Mouse (Mus musculus) heart, postnatal 0 days (tissue): ENCODE results near the gene Cdca4. TPM values are rescaled to one million over a fixed set of nuclear protein-coding genes. Genes with fewer than 3 reads are reported as not detected.
A peak's percentile ranks its signal among the peaks of the same experiment; 100 is the strongest.

Experiments
- ATAC-seq: fragments of 200-750 bp; cut with Nextera tagmentation; 2 replicates; pipeline ENCODE4 v1.8.0; 2017; ENCODE audit warnings: low read depth, moderate number of reproducible peaks, moderate library complexity; ENCODE audit not compliant: insufficient read depth
- DNase-seq: peaks from one replicate; pipeline ENCODE4 v3.0.0-alpha.2; 2016; ENCODE audit warnings: low spot score
- H3K27ac ChIP-seq: fragments of 300-500 bp; sonication (generic); 2 replicates; pipeline ENCODE4 v1.5.1; 2014; ENCODE audit warnings: low read depth, mild to moderate bottlenecking
- H3K27me3 ChIP-seq: fragments of 300-500 bp; sonication (generic); 2 replicates; pipeline ENCODE4 v1.6.1; 2014; ENCODE audit warnings: low read length, mixed read lengths; ENCODE audit not compliant: control insufficient read depth, insufficient read depth
- H3K36me3 ChIP-seq: fragments of 300-500 bp; sonication (generic); replicated peaks from 2 replicates; pipeline ENCODE4 v1.6.1; 2014; ENCODE audit warnings: low read length, mixed read lengths; ENCODE audit not compliant: control insufficient read depth, insufficient read depth
- H3K4me1 ChIP-seq: fragments of 300-500 bp; sonication (generic); 2 replicates; pipeline ENCODE4 v1.6.1; 2014; ENCODE audit warnings: antibody characterized with exemption; ENCODE audit not compliant: control insufficient read depth, insufficient read depth
- H3K4me2 ChIP-seq: fragments of 300-500 bp; sonication (generic); 2 replicates; pipeline ENCODE4 v1.6.1; 2014; ENCODE audit warnings: low read depth, mild to moderate bottlenecking, low read length, moderate library complexity
- H3K4me3 ChIP-seq: fragments of 300-500 bp; sonication (generic); 2 replicates; pipeline ENCODE4 v1.5.1; 2014; ENCODE audit warnings: low read depth, low read length
- H3K9ac ChIP-seq: fragments of 300-500 bp; sonication (generic); replicated peaks from 2 replicates; pipeline ENCODE4 v1.6.1; 2014; ENCODE audit warnings: low read depth, low read length, mixed read lengths
- H3K9me3 ChIP-seq: fragments of 300-500 bp; sonication (generic); replicated peaks from 2 replicates; pipeline ENCODE4 v1.6.1; 2016; ENCODE audit warnings: low read length; ENCODE audit not compliant: control insufficient read depth
- CTCF ChIP-seq: IDR thresholded peaks from 2 replicates; pipeline ENCODE4 v1.5.1; 2016; ENCODE audit warnings: antibody characterized with exemption, control low read depth, low read depth
- EP300 ChIP-seq: IDR thresholded peaks from 2 replicates; pipeline ENCODE4 v1.6.1; 2016; ENCODE audit warnings: antibody characterized with exemption, low read depth
- WGBS: fragments of 180-500 bp; shearing (Covaris S2); extraction: QIAGEN DNeasy Blood & Tissue Kit; methylation state at CpG from one replicate; pipeline ENCODE4 v1.1.7; 2014; 5-methylcytosine and 5-hydroxymethylcytosine counted together
- polyA plus RNA-seq: library from polyadenylated mRNA; unstranded; fragments of >200 nt; fragmentation: Nextera tagmentation; extraction: Ambion mirVana; gene quantifications from 2 replicates; pipeline ENCODE4 v1.2.1, GENCODE M21; 2015
- total RNA-seq: library from RNA; depleted of rRNA; stranded (reverse); fragments of >200 nt; gene quantifications from 2 replicates; pipeline ENCODE4 v1.2.3, GENCODE M21; 2014; ENCODE audit warnings: low replicate concordance

The Cdca4 gene
- total and polyA plus RNA-seq, 2 experiments from 2014 or later: 18.6 to 27.7 TPM

GRCm38 (mm10) chr12:112856338-112856737 is 27.1 kb upstream of the Cdca4 start:
- no peaks in the 10 kb centered on the region for H3K9me3 ChIP-seq
- ATAC-seq: no peak
- TF ChIP-seq EP300 (no peak), CTCF (0 out of 2 replicates have a peak, but pooled peaks have one; percentile 7)
- no peak overlapping the region for H3K4me2 ChIP-seq
- no peak overlapping the region for H3K4me3 ChIP-seq
- H3K9ac ChIP-seq: no peak overlapping the region
- WGBS: 74% methylated on average over 3 of the region's 3 CpGs
- H3K4me1 ChIP-seq: no peaks in the 10 kb centered on the region
- no peak overlapping the region for H3K27ac ChIP-seq
- no peaks in the 10 kb centered on the region for H3K36me3 ChIP-seq
- 0 out of 2 replicates have a peak, but pooled peaks cover 2% of the 10 kb centered on the region for H3K27me3 ChIP-seq
- DNase-seq: no peak

GRCm38 (mm10) chr12:112854610-112855333 is 25.5 kb upstream of the Cdca4 start:
- TF ChIP-seq EP300 (no peak), CTCF (no peak)
- Histone ChIP-seq H3K9me3 (no peaks in the 10 kb centered on the region), H3K27me3 (0 out of 2 replicates have a peak, but pooled peaks cover 2% of the 10 kb centered on the region), H3K9ac (no peak overlapping the region), H3K4me2 (no peak overlapping the region), H3K4me3 (no peak overlapping the region), H3K36me3 (no peaks in the 10 kb centered on the region), H3K27ac (no peak overlapping the region), H3K4me1 (no peaks in the 10 kb centered on the region)
- ATAC-seq (no peak), DNase-seq (no peak)
- 69% methylated on average over 7 of the region's 7 CpGs for WGBS

GRCm38 (mm10) chr12:112853050-112853729 is 24.0 kb upstream of the Cdca4 start:
- ATAC-seq (no peak), DNase-seq (no peak)
- Histone ChIP-seq H3K27ac (no peak overlapping the region), H3K4me3 (no peak overlapping the region), H3K4me2 (no peak overlapping the region), H3K9me3 (no peaks in the 10 kb centered on the region), H3K4me1 (no peaks in the 10 kb centered on the region), H3K27me3 (0 out of 2 replicates have a peak, but pooled peaks cover 2% of the 10 kb centered on the region), H3K9ac (no peak overlapping the region), H3K36me3 (no peaks in the 10 kb centered on the region)
- TF ChIP-seq EP300 (no peak), CTCF (no peak)
- WGBS: 78% methylated on average over 11 of the region's 11 CpGs

- ATAC-seq: no peak
- H3K9ac ChIP-seq: no peak overlapping the region
Measured at GRCm38 (mm10) chr12:112851116-112851515, 21.9 kb upstream of the Cdca4 start.

GRCm38 (mm10) chr12:112850344-112850743 is 21.1 kb upstream of the Cdca4 start:
- no peaks in the 10 kb centered on the region for H3K9me3 ChIP-seq
- no peaks in the 10 kb centered on the region for H3K4me1 ChIP-seq
- H3K4me2 ChIP-seq: no peak overlapping the region
- 0 out of 2 replicates have a peak, but pooled peaks cover 2% of the 10 kb centered on the region for H3K27me3 ChIP-seq
- no peaks in the 10 kb centered on the region for H3K36me3 ChIP-seq
- no peak overlapping the region for H3K4me3 ChIP-seq
- 88% methylated on average over 9 of the region's 9 CpGs for WGBS
- no peak for DNase-seq
- TF ChIP-seq CTCF (no peak), EP300 (no peak)
- no peak overlapping the region for H3K9ac ChIP-seq
- no peak overlapping the region for H3K27ac ChIP-seq
- no peak for ATAC-seq

More at GRCm38 (mm10) chr12:112851116-112851515, 21.9 kb upstream of the Cdca4 start:
- DNase-seq: no peak
- H3K36me3 ChIP-seq: no peaks in the 10 kb centered on the region
- H3K4me2 ChIP-seq: no peak overlapping the region
- TF ChIP-seq EP300 (no peak), CTCF (no peak)
- no peaks in the 10 kb centered on the region for H3K9me3 ChIP-seq
- no peaks in the 10 kb centered on the region for H3K4me1 ChIP-seq
- 0 out of 2 replicates have a peak, but pooled peaks cover 2% of the 10 kb centered on the region for H3K27me3 ChIP-seq
- H3K4me3 ChIP-seq: no peak overlapping the region
- 20% methylated on average over 8 of the region's 8 CpGs for WGBS
- H3K27ac ChIP-seq: no peak overlapping the region
